Mouse (Mus musculus) C2C12 (cell line): ENCODE measurements around the gene Gm42878. TPM values are rescaled to one million over a fixed set of nuclear protein-coding genes. Genes with fewer than 3 reads are reported as not detected.
A peak's percentile ranks its signal among the peaks of the same experiment; 100 is the strongest.

Experiments used
- H3K27me3 ChIP-seq: one replicate; pipeline ENCODE4 v1.6.1; 2011; ENCODE audit not compliant: control insufficient read depth, insufficient read depth, insufficient read length
- H3K36me3 ChIP-seq: one replicate; pipeline ENCODE4 v1.6.1; 2011; ENCODE audit not compliant: control insufficient read depth, insufficient read depth
- H3K4me3 ChIP-seq: one replicate; pipeline ENCODE4 v1.5.1; 2011; ENCODE audit warnings: mild to moderate bottlenecking, control low read depth; ENCODE audit not compliant: poor library complexity, insufficient read depth, severe bottlenecking
- H3K79me2 ChIP-seq: one replicate; pipeline ENCODE4 v1.6.1; 2011; ENCODE audit not compliant: control insufficient read depth, insufficient read depth
- H3K79me3 ChIP-seq: one replicate; pipeline ENCODE4 v1.6.1; 2011; ENCODE audit warnings: low read depth, control low read depth
- H3ac ChIP-seq: one replicate; pipeline ENCODE3; 2011; ENCODE audit warnings: low read depth; ENCODE audit not compliant: control insufficient read depth, insufficient read length
- CEBPB ChIP-seq: IDR thresholded peaks from one replicate; pipeline ENCODE4 v1.6.1; 2011; ENCODE audit warnings: low read depth, mild to moderate bottlenecking, control low read depth, moderate library complexity
- CTCF ChIP-seq: IDR thresholded peaks from one replicate; pipeline ENCODE4 v1.5.1; 2011; ENCODE audit not compliant: control insufficient read depth, insufficient read depth, insufficient read length
- FOSL1 ChIP-seq: IDR thresholded peaks from one replicate; pipeline ENCODE4 v1.8.0; 2011; ENCODE audit warnings: mild to moderate bottlenecking, low read length; ENCODE audit not compliant: poor library complexity, insufficient read depth, severe bottlenecking
- MAX ChIP-seq: IDR thresholded peaks from one replicate; pipeline ENCODE4 v1.6.1; 2011; ENCODE audit warnings: mild to moderate bottlenecking, control low read depth
- MYOD1 ChIP-seq: IDR thresholded peaks from one replicate; pipeline ENCODE4 v1.6.1; 2011; ENCODE audit warnings: low read depth; ENCODE audit not compliant: control insufficient read depth, insufficient read length
- MYOG ChIP-seq: IDR thresholded peaks from one replicate; pipeline ENCODE4 v1.6.1; 2011; ENCODE audit not compliant: control insufficient read depth, insufficient read length; ENCODE audit errors: extremely low read depth
- USF1 ChIP-seq: IDR thresholded peaks from one replicate; pipeline ENCODE4 v1.6.1; 2011; ENCODE audit warnings: low read depth, mild to moderate bottlenecking, control low read depth, moderate library complexity
- polyA plus RNA-seq: library from polyadenylated mRNA; unstranded; fragments of >200 nt; fragmentation: generic; extraction: Trizol; gene quantifications from one replicate; pipeline ENCODE4 v1.2.1, GENCODE M21; 2012; ENCODE audit warnings: missing spikeins

Gene Gm42878
- polyA plus RNA-seq, 1 experiment = not detected

GRCm38 (mm10) chr5:121566035-121566681 lies 20.9 kb upstream of the Gm42878 start:
- H3K27me3 ChIP-seq = no peaks in the 10 kb centered on the region
- no peak overlapping the region for H3K4me3 ChIP-seq
- peaks cover 17% of the 10 kb centered on the region for H3K36me3 ChIP-seq
- H3K79me2 ChIP-seq = no peaks in the 10 kb centered on the region
- H3ac ChIP-seq = no peak overlapping the region
- H3K79me3 ChIP-seq = no peaks in the 10 kb centered on the region
- TF ChIP-seq CTCF (no peak), MAX (no peak), MYOG (no peak), CEBPB (no peak), FOSL1 (no peak), MYOD1 (no peak), USF1 (no peak)

GRCm38 (mm10) chr5:121564468-121564895 lies 19.2 kb upstream of the Gm42878 start:
- H3K79me2 ChIP-seq = no peaks in the 10 kb centered on the region
- H3K79me3 ChIP-seq = no peaks in the 10 kb centered on the region
- H3K36me3 ChIP-seq = peaks cover 5% of the 10 kb centered on the region
- TF ChIP-seq CTCF (peak; percentile 75), FOSL1 (no peak), USF1 (peak; percentile 73), CEBPB (no peak), MAX (peak; percentile 84), MYOG (no peak), MYOD1 (no peak)
- H3K4me3 ChIP-seq = no peak overlapping the region
- H3ac ChIP-seq = no peak overlapping the region
- H3K27me3 ChIP-seq = no peaks in the 10 kb centered on the region

GRCm38 (mm10) chr5:121562436-121562835 lies 17.2 kb upstream of the Gm42878 start:
- H3K79me2 ChIP-seq = no peaks in the 10 kb centered on the region
- peaks cover 3% of the 10 kb centered on the region for H3K36me3 ChIP-seq
- no peak overlapping the region for H3K4me3 ChIP-seq
- H3K27me3 ChIP-seq = no peaks in the 10 kb centered on the region
- TF ChIP-seq USF1 (no peak), MYOD1 (no peak), CEBPB (no peak), CTCF (no peak), MYOG (no peak), FOSL1 (no peak), MAX (no peak)
- no peaks in the 10 kb centered on the region for H3K79me3 ChIP-seq
- H3ac ChIP-seq = no peak overlapping the region

GRCm38 (mm10) chr5:121549196-121549595 lies 3.9 kb upstream of the Gm42878 start:
- Histone ChIP-seq H3K79me2 (peaks cover 24% of the 10 kb centered on the region), H3K36me3 (no peaks in the 10 kb centered on the region), H3K27me3 (no peaks in the 10 kb centered on the region), H3K4me3 (no peak overlapping the region), H3K79me3 (peaks cover 9% of the 10 kb centered on the region), H3ac (no peak overlapping the region)
- TF ChIP-seq USF1 (no peak), MYOG (no peak), MAX (no peak), FOSL1 (no peak), CTCF (no peak), CEBPB (no peak), MYOD1 (no peak)

- Histone ChIP-seq H3ac (no peak overlapping the region), H3K4me3 (no peak overlapping the region), H3K36me3 (no peaks in the 10 kb centered on the region), H3K79me2 (peaks cover 45% of the 10 kb centered on the region), H3K79me3 (peaks cover 30% of the 10 kb centered on the region), H3K27me3 (no peaks in the 10 kb centered on the region)
- TF ChIP-seq CEBPB (no peak), FOSL1 (no peak), MYOG (no peak), MAX (no peak), USF1 (no peak), CTCF (no peak), MYOD1 (no peak)
These were observed 1.8 kb upstream of the Gm42878 start for GRCm38 (mm10) chr5:121547084-121547483.

- H3K79me2 ChIP-seq = peaks cover 51% of the 10 kb centered on the region
- no peaks in the 10 kb centered on the region for H3K36me3 ChIP-seq
- TF ChIP-seq CTCF = peak; percentile 42
- no peak for TF ChIP-seq USF1
- no peak for TF ChIP-seq MYOG
- H3K27me3 ChIP-seq = no peaks in the 10 kb centered on the region
- H3ac ChIP-seq = peak overlapping the region; percentile 33
- peaks cover 36% of the 10 kb centered on the region for H3K79me3 ChIP-seq
- H3K4me3 ChIP-seq = peak overlapping the region; percentile 87
These were observed 1.2 kb upstream of the Gm42878 start for GRCm38 (mm10) chr5:121546530-121546895.
